Mouse (Mus musculus) right cerebral cortex, postnatal 4 days (tissue): Measurements from ENCODE around the gene Rpl9-ps1.
A peak's percentile ranks its signal among the peaks of the same experiment; 100 is the strongest.

Experiments
- DNase-seq: peaks from one replicate; pipeline ENCODE4 v3.0.0-alpha.2; 2022

The Rpl9-ps1 gene

GRCm38 (mm10) chr11:83645521-83645920 lies at the start of gene Rpl9-ps1:
TSS of gene Rpl9-ps1 (minus strand) at chr11:83645621.
- DNase-seq = no peak

- DNase-seq = no peak
These were observed 46.6 kb upstream of the Rpl9-ps1 start for GRCm38 (mm10) chr11:83692008-83692407.

GRCm38 (mm10) chr11:83689918-83690317 lies 44.5 kb upstream of the Rpl9-ps1 start:
- no peak for DNase-seq

- no peak for DNase-seq
These were observed 30.2 kb upstream of the Rpl9-ps1 start for GRCm38 (mm10) chr11:83675665-83676064.

- no peak for DNase-seq
These were observed 26.3 kb upstream of the Rpl9-ps1 start for GRCm38 (mm10) chr11:83671743-83672142.

- DNase-seq = no peak
These were observed 18.1 kb upstream of the Rpl9-ps1 start for GRCm38 (mm10) chr11:83663532-83663931.

GRCm38 (mm10) chr11:83662204-83662603 lies 16.8 kb upstream of the Rpl9-ps1 start, which contains the start of gene Ccl4:
TSS of gene Ccl4 (plus strand) at chr11:83662584.
- DNase-seq = no peak

- DNase-seq = no peak
These were observed 13.4 kb upstream of the Rpl9-ps1 start for GRCm38 (mm10) chr11:83658797-83659196.

GRCm38 (mm10) chr11:83657508-83657907 lies 12.1 kb upstream of the Rpl9-ps1 start:
- DNase-seq = no peak

- no peak for DNase-seq
These were observed 9.2 kb upstream of the Rpl9-ps1 start for GRCm38 (mm10) chr11:83654606-83655005.

GRCm38 (mm10) chr11:83649305-83649841 lies 4.0 kb upstream of the Rpl9-ps1 start, which contains the start of gene Ccl3:
TSS of gene Ccl3 (minus strand) at chr11:83649355.
- DNase-seq = no peak

- no peak for DNase-seq
These were observed 1.1 kb upstream of the Rpl9-ps1 start for GRCm38 (mm10) chr11:83646356-83647149.

- no peak for DNase-seq
These were observed 4.2 kb downstream of the Rpl9-ps1 start for GRCm38 (mm10) chr11:83641216-83641615.

GRCm38 (mm10) chr11:83640141-83640540 lies 5.3 kb downstream of the Rpl9-ps1 start:
- DNase-seq = no peak

- no peak for DNase-seq
These were observed 5.9 kb downstream of the Rpl9-ps1 start for GRCm38 (mm10) chr11:83639533-83639932.

- no peak for DNase-seq
These were observed 6.5 kb downstream of the Rpl9-ps1 start for GRCm38 (mm10) chr11:83638934-83639333.

- no peak for DNase-seq
These were observed 8.6 kb downstream of the Rpl9-ps1 start for GRCm38 (mm10) chr11:83636742-83637235.

GRCm38 (mm10) chr11:83634898-83635297 lies 10.5 kb downstream of the Rpl9-ps1 start:
- no peak for DNase-seq

GRCm38 (mm10) chr11:83634425-83634824 lies 11.0 kb downstream of the Rpl9-ps1 start:
- DNase-seq = peak; percentile 30

- DNase-seq = no peak
These were observed 12.7 kb downstream of the Rpl9-ps1 start for GRCm38 (mm10) chr11:83632744-83633143.

GRCm38 (mm10) chr11:83631065-83631464 lies 14.4 kb downstream of the Rpl9-ps1 start:
- no peak for DNase-seq

- no peak for DNase-seq
These were observed 14.8 kb downstream of the Rpl9-ps1 start for GRCm38 (mm10) chr11:83630630-83631029.

GRCm38 (mm10) chr11:83628808-83629207 lies 16.6 kb downstream of the Rpl9-ps1 start:
- DNase-seq = no peak

- DNase-seq = no peak
These were observed 21.8 kb downstream of the Rpl9-ps1 start for GRCm38 (mm10) chr11:83623586-83623985.
